Mouse (Mus musculus): ENCODE results near the gene Pip5k1b. TPM values are rescaled to one million over a fixed set of nuclear protein-coding genes. Genes with fewer than 3 reads are reported as not detected.

Gene Pip5k1b
- polyA plus RNA-seq, 1 experiment = 0.68 TPM

DNA sequence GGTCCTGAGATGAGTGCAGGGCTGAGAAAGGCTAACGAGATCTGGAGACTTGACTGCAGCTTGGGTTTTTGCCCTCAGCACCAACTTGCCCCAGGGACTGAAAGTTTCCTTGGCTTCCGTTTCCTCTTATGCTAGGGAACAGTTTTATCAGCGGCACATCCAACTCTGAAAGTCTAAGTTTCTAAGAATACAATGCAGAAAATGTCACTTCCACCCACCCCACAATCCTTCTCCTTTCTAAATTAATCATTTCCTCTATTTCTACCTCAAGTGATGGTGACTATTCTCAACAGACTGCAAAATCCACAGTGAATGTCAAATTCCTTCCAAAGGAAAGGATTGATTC lies 138.0 kb downstream of the Pip5k1b start:
- Histone ChIP-seq H3K36me3 (ENCODE audit: control insufficient read depth, insufficient read depth) (no peaks in the 10 kb centered on the region), H3ac (ENCODE audit: control insufficient read depth, insufficient read length, low read depth) (no peak overlapping the region), H3K79me3 (ENCODE audit: low read depth) (no peaks in the 10 kb centered on the region), H3K79me2 (ENCODE audit: control insufficient read depth, insufficient read depth) (no peaks in the 10 kb centered on the region), H3K27me3 (ENCODE audit: control insufficient read depth, insufficient read depth, insufficient read length) (no peaks in the 10 kb centered on the region), H3K4me3 (ENCODE audit: insufficient read depth, poor library complexity, severe bottlenecking) (no peak overlapping the region)
- TF ChIP-seq MYOD1 (IDR thresholded peaks at IDR 0.05; ENCODE audit: control insufficient read depth, insufficient read length, low read depth) (no peak), CEBPB (IDR thresholded peaks at IDR 0.05; ENCODE audit: low read depth) (no peak), FOSL1 (IDR thresholded peaks at IDR 0.05; ENCODE audit: insufficient read depth, low read length, poor library complexity, severe bottlenecking) (no peak), MYOG (IDR thresholded peaks at IDR 0.05; ENCODE audit: control insufficient read depth, extremely low read depth, insufficient read length) (no peak), MAX (IDR thresholded peaks at IDR 0.05) (no peak), CTCF (IDR thresholded peaks at IDR 0.05; ENCODE audit: control insufficient read depth, insufficient read depth, insufficient read length) (no peak), USF1 (IDR thresholded peaks at IDR 0.05; ENCODE audit: low read depth) (no peak)

- Histone ChIP-seq H3K79me2 (ENCODE audit: control insufficient read depth, insufficient read depth) (no peaks in the 10 kb centered on the region), H3K4me3 (ENCODE audit: insufficient read depth, poor library complexity, severe bottlenecking) (no peak overlapping the region), H3K36me3 (ENCODE audit: control insufficient read depth, insufficient read depth) (no peaks in the 10 kb centered on the region), H3K79me3 (ENCODE audit: low read depth) (no peaks in the 10 kb centered on the region), H3ac (ENCODE audit: control insufficient read depth, insufficient read length, low read depth) (no peak overlapping the region), H3K27me3 (ENCODE audit: control insufficient read depth, insufficient read depth, insufficient read length) (no peaks in the 10 kb centered on the region)
- TF ChIP-seq MAX (IDR thresholded peaks at IDR 0.05) (no peak), CTCF (IDR thresholded peaks at IDR 0.05; ENCODE audit: control insufficient read depth, insufficient read depth, insufficient read length) (no peak), USF1 (IDR thresholded peaks at IDR 0.05; ENCODE audit: low read depth) (no peak), FOSL1 (IDR thresholded peaks at IDR 0.05; ENCODE audit: insufficient read depth, low read length, poor library complexity, severe bottlenecking) (no peak)
These were observed 138.6 kb downstream of the Pip5k1b start for GRCm38 (mm10) chr19:24416975-24417658.

GRCm38 (mm10) chr19:24415778-24416621 lies 139.7 kb downstream of the Pip5k1b start:
- Histone ChIP-seq H3K4me3 (ENCODE audit: insufficient read depth, poor library complexity, severe bottlenecking) (no peak overlapping the region), H3K79me3 (ENCODE audit: low read depth) (no peaks in the 10 kb centered on the region), H3K79me2 (ENCODE audit: control insufficient read depth, insufficient read depth) (no peaks in the 10 kb centered on the region), H3K36me3 (ENCODE audit: control insufficient read depth, insufficient read depth) (no peaks in the 10 kb centered on the region), H3K27me3 (ENCODE audit: control insufficient read depth, insufficient read depth, insufficient read length) (no peaks in the 10 kb centered on the region), H3ac (ENCODE audit: control insufficient read depth, insufficient read length, low read depth) (no peak overlapping the region)
- TF ChIP-seq USF1 (IDR thresholded peaks at IDR 0.05; ENCODE audit: low read depth) = no peak
- TF ChIP-seq CEBPB (IDR thresholded peaks at IDR 0.05; ENCODE audit: low read depth) = no peak
- no peak for TF ChIP-seq MAX (IDR thresholded peaks at IDR 0.05)
- TF ChIP-seq MYOD1 (IDR thresholded peaks at IDR 0.05; ENCODE audit: control insufficient read depth, insufficient read length, low read depth) = no peak
- no peak for TF ChIP-seq FOSL1 (IDR thresholded peaks at IDR 0.05; ENCODE audit: insufficient read depth, low read length, poor library complexity, severe bottlenecking)
- no peak for TF ChIP-seq CTCF (IDR thresholded peaks at IDR 0.05; ENCODE audit: control insufficient read depth, insufficient read depth, insufficient read length)
- TF ChIP-seq MYOG (IDR thresholded peaks at IDR 0.05; ENCODE audit: control insufficient read depth, extremely low read depth, insufficient read length) = no peak

GRCm38 (mm10) chr19:24408863-24409564 lies 146.7 kb downstream of the Pip5k1b start:
- Histone ChIP-seq H3K4me3 (ENCODE audit: insufficient read depth, poor library complexity, severe bottlenecking) (no peak overlapping the region), H3ac (ENCODE audit: control insufficient read depth, insufficient read length, low read depth) (no peak overlapping the region), H3K79me3 (ENCODE audit: low read depth) (no peaks in the 10 kb centered on the region), H3K27me3 (ENCODE audit: control insufficient read depth, insufficient read depth, insufficient read length) (no peaks in the 10 kb centered on the region), H3K36me3 (ENCODE audit: control insufficient read depth, insufficient read depth) (no peaks in the 10 kb centered on the region), H3K79me2 (ENCODE audit: control insufficient read depth, insufficient read depth) (no peaks in the 10 kb centered on the region)
- TF ChIP-seq CTCF (IDR thresholded peaks at IDR 0.05; ENCODE audit: control insufficient read depth, insufficient read depth, insufficient read length) (no peak), MYOD1 (IDR thresholded peaks at IDR 0.05; ENCODE audit: control insufficient read depth, insufficient read length, low read depth) (no peak), MAX (IDR thresholded peaks at IDR 0.05) (no peak), USF1 (IDR thresholded peaks at IDR 0.05; ENCODE audit: low read depth) (no peak), CEBPB (IDR thresholded peaks at IDR 0.05; ENCODE audit: low read depth) (no peak), MYOG (IDR thresholded peaks at IDR 0.05; ENCODE audit: control insufficient read depth, extremely low read depth, insufficient read length) (no peak), FOSL1 (IDR thresholded peaks at IDR 0.05; ENCODE audit: insufficient read depth, low read length, poor library complexity, severe bottlenecking) (no peak)

GRCm38 (mm10) chr19:24404716-24405115 lies 151.0 kb downstream of the Pip5k1b start:
- H3K4me3 ChIP-seq (ENCODE audit: insufficient read depth, poor library complexity, severe bottlenecking) = no peak overlapping the region
- no peaks in the 10 kb centered on the region for H3K27me3 ChIP-seq (ENCODE audit: control insufficient read depth, insufficient read depth, insufficient read length)
- TF ChIP-seq CEBPB (IDR thresholded peaks at IDR 0.05; ENCODE audit: low read depth) (no peak), MAX (IDR thresholded peaks at IDR 0.05) (no peak)
- H3ac ChIP-seq (ENCODE audit: control insufficient read depth, insufficient read length, low read depth) = no peak overlapping the region
- H3K79me3 ChIP-seq (ENCODE audit: low read depth) = no peaks in the 10 kb centered on the region
- H3K36me3 ChIP-seq (ENCODE audit: control insufficient read depth, insufficient read depth) = no peaks in the 10 kb centered on the region
- H3K79me2 ChIP-seq (ENCODE audit: control insufficient read depth, insufficient read depth) = no peaks in the 10 kb centered on the region
